Mouse (Mus musculus) left cerebral cortex, postnatal 25 days (tissue): ENCODE measurements around the gene Kmt2d. TPM values are rescaled to one million over a fixed set of nuclear protein-coding genes. Genes with fewer than 3 reads are reported as not detected.
"Not testable (repeated sequence)": the region's sequence is repeated elsewhere in the genome, so short reads cannot be mapped to it uniquely, and the experiment has no call there.

Source experiments
- DNase-seq, 2 experiments: peaks; one replicate each; pipeline ENCODE4 v3.0.0; 2022; ENCODE audit warnings: low spot score in 2 of 2, mixed read lengths in 1 of 2
- intact Hi-C: fragments of 180-260 bp; cut with DNase I; formaldehyde crosslinking; loops from one replicate; pipeline ENCODE4 v1.15.1; 2025
- total RNA-seq, 2 experiments: library from RNA; stranded (reverse); gene quantifications; 2 replicates each; pipeline ENCODE4 v1.2.3; 2021

Gene Kmt2d
- total RNA-seq, 2 experiments from 2014 or later, result 78.0 to 80.2 TPM

GRCm38 (mm10) chr15:98837743-98838103 lies 33.3 kb downstream of the Kmt2d start:
- DNase-seq, result no peak

GRCm38 (mm10) chr15:98837006-98837742 lies 33.8 kb downstream of the Kmt2d start:
- intact Hi-C loops, result no loop called here
- no peak for DNase-seq

More at GRCm38 (mm10) chr15:98837743-98838103, 33.3 kb downstream of the Kmt2d start:
- intact Hi-C loops, result no loop called here

GRCm38 (mm10) chr15:98835291-98835690 lies 35.7 kb downstream of the Kmt2d start:
- intact Hi-C loops, result no loop called here

GRCm38 (mm10) chr15:98834059-98834458 lies 36.9 kb downstream of the Kmt2d start:
- DNase-seq, result no peak
- intact Hi-C loops, result loop anchor here (5.0 kb wide), 1 partner anchor 33 kb away; no protein-coding TSS in a partner anchor

More at GRCm38 (mm10) chr15:98835291-98835690, 35.7 kb downstream of the Kmt2d start:
- DNase-seq, result no peak

- intact Hi-C loops, result loop anchor here (5.0 kb wide), 1 partner anchor 34 kb away; no protein-coding TSS in a partner anchor
- no peak for DNase-seq
These were observed 37.7 kb downstream of the Kmt2d start for GRCm38 (mm10) chr15:98833281-98833680.

- no peak for DNase-seq
- intact Hi-C loops, result loop anchor here (5.0 kb wide), 1 partner anchor 35 kb away; no protein-coding TSS in a partner anchor
These were observed 38.6 kb downstream of the Kmt2d start for GRCm38 (mm10) chr15:98832161-98833058.

- no peak for DNase-seq
- intact Hi-C loops, result loop anchor here (5.0 kb wide), 1 partner anchor 36 kb away; no protein-coding TSS in a partner anchor
These were observed 39.3 kb downstream of the Kmt2d start for GRCm38 (mm10) chr15:98831684-98832035.

GRCm38 (mm10) chr15:98830736-98831683 lies 40.0 kb downstream of the Kmt2d start, which contains the start of gene Prkag1:
TSS of gene Prkag1 (minus strand) at chr15:98831521.
- intact Hi-C loops, result loop anchor here (1.0 to 5.0 kb wide), 2 partner anchors 26 to 36 kb away; no protein-coding TSS in a partner anchor
- peak; percentile 93 to 97 for DNase-seq

- intact Hi-C loops, result no loop called here
- no peak for DNase-seq
These were observed 43.4 kb downstream of the Kmt2d start for GRCm38 (mm10) chr15:98827611-98828011.

- intact Hi-C loops, result no loop called here
- no peak for DNase-seq
These were observed 47.6 kb downstream of the Kmt2d start for GRCm38 (mm10) chr15:98823434-98823833.

GRCm38 (mm10) chr15:98822147-98822546 lies 48.9 kb downstream of the Kmt2d start:
- intact Hi-C loops, result no loop called here
- peak in 1 of 2 experiments; percentile 47 for DNase-seq

- intact Hi-C loops, result no loop called here
- peak in 1 of 2 experiments; percentile 48 for DNase-seq
These were observed 49.6 kb downstream of the Kmt2d start for GRCm38 (mm10) chr15:98821403-98821802.

GRCm38 (mm10) chr15:98820937-98821336 lies 50.1 kb downstream of the Kmt2d start:
- intact Hi-C loops, result no loop called here
- DNase-seq, result peak in 1 of 2 experiments; percentile 42

- DNase-seq, result no peak
- intact Hi-C loops, result no loop called here
These were observed 52.8 kb downstream of the Kmt2d start for GRCm38 (mm10) chr15:98818171-98818570.

GRCm38 (mm10) chr15:98812741-98813424 lies 58.1 kb downstream of the Kmt2d start:
- peak; percentile 77 to 93 for DNase-seq
- intact Hi-C loops, result no loop called here

GRCm38 (mm10) chr15:98810212-98810611 lies 60.8 kb downstream of the Kmt2d start:
- DNase-seq, intact Hi-C loops: not testable (repeated sequence)

GRCm38 (mm10) chr15:98809390-98809789 lies 61.6 kb downstream of the Kmt2d start, which contains the start of gene Ddn:
TSS of gene Ddn (minus strand) at chr15:98809490.
- DNase-seq, result no peak
- intact Hi-C loops, result loop anchor here (5.0 kb wide), 1 partner anchor 413 kb away; the partner anchor contains the start of gene Kcnh3

- DNase-seq, result peak; percentile 87 to 97
- intact Hi-C loops, result loop anchor here (5.0 kb wide), 1 partner anchor 414 kb away; the partner anchor contains the start of gene Kcnh3
These were observed 62.3 kb downstream of the Kmt2d start for GRCm38 (mm10) chr15:98808651-98809134.
